Mouse (Mus musculus): ENCODE results near the gene Myo6. TPM values are rescaled to one million over a fixed set of nuclear protein-coding genes. Genes with fewer than 3 reads are reported as not detected.

Gene Myo6
- polyA plus RNA-seq, 1 experiment = 0.11 TPM

DNA sequence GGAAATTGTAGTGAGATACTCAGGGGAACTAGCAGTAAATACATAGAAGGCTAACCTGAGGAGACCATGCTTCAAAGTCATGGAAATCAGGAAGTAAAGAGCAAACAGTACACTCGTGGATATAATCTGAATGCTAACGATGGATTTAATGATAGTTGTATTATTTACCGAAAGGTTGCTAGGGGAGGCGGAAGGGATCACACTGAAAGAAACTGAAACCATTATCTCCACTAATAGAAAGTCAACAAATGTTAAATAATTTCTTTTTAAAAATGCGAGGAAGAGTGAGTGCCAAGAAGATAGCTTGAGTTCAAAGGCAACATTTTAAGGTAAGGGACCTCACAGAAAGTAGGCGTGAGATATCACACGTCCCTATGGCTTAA, 186.5 kb downstream of the Myo6 start:
- Histone ChIP-seq H3K9me3 (ENCODE audit: control insufficient read depth, low read length) (no peaks in the 10 kb centered on the region), H3K36me3 (ENCODE audit: control insufficient read depth) (no peaks in the 10 kb centered on the region), H3K4me1 (ENCODE audit: control insufficient read depth) (no peaks in the 10 kb centered on the region), H3K4me3 (replicated peaks) (no peak overlapping the region), H3K27me3 (ENCODE audit: control insufficient read depth) (no peaks in the 10 kb centered on the region; the same call in 1 of the 2 replicates)
- TF ChIP-seq GATA1 (IDR thresholded peaks at IDR 0.05; ENCODE audit: low read length) (no peak), TAL1 (IDR thresholded peaks at IDR 0.05; ENCODE audit: low read length) (no peak)

DNA sequence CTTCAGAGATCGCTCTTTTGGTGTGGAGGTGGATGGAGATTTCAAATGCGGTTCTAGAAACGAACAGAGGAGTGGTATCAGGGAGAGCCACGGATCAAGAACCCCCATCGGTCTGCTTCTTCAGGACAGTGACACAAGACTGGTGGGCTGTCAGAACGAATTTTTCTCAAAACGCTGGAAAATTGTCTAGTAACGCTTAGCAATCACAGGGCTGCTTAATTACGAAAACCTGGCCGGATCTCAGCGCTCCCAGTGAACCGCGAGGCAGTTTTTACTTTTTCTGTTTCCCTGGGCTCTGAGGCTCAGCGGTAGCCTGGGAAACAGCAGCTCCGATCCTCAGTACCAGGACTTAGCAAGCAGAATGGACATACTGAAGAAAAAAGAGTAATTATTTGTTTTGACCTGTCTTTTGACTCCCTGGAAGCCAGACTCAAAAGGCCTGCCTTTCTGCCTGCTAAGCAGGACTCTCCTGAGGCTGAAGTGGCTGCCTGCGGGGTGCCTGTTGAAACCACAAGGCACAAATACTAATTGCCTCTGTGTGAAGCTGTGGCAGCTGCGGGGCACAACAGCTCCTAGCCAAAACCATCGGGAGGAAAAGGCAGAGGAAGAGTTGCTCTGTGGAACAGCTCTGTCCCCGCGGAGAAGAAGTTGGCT, 187.0 kb downstream of the Myo6 start:
- TF ChIP-seq TAL1 (IDR thresholded peaks at IDR 0.05; ENCODE audit: low read length) (no peak), GATA1 (IDR thresholded peaks at IDR 0.05; ENCODE audit: low read length) (no peak)
- no peak overlapping the region for H3K4me3 ChIP-seq (replicated peaks)

DNA sequence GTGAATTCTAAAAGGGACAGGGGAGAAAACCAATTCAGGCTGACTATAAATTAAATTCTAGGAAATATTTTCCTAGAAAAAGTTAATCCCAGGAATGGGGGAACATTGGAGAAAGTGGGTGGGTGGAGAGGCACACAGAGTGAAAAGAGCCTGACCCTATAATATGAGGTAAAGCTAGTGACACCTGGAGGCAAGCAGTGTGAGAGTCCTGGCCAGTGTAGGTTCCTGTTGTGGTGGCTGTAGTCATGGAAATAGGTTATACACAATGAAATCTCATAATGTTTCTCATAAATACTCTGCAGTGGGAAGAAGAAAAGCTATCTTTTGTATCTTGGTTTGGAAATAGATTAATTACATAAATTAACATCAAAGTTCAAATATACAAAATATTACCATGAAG, 195.2 kb downstream of the Myo6 start:
- no peak for TF ChIP-seq TAL1 (IDR thresholded peaks at IDR 0.05; ENCODE audit: low read length)
- no peak for TF ChIP-seq GATA1 (IDR thresholded peaks at IDR 0.05; ENCODE audit: low read length)
- H3K9me3 ChIP-seq (ENCODE audit: control insufficient read depth, low read length) = no peaks in the 10 kb centered on the region
- H3K27me3 ChIP-seq (ENCODE audit: control insufficient read depth) = no peaks in the 10 kb centered on the region
- H3K4me1 ChIP-seq (ENCODE audit: control insufficient read depth) = no peaks in the 10 kb centered on the region
- no peaks in the 10 kb centered on the region for H3K36me3 ChIP-seq (ENCODE audit: control insufficient read depth)
- H3K4me3 ChIP-seq (replicated peaks) = no peak overlapping the region

More for the DNA sequence above, 187.0 kb downstream of the Myo6 start:
- H3K36me3 ChIP-seq (ENCODE audit: control insufficient read depth) = no peaks in the 10 kb centered on the region
- no peaks in the 10 kb centered on the region; the same call in 1 of the 2 replicates for H3K27me3 ChIP-seq (ENCODE audit: control insufficient read depth)
- H3K4me1 ChIP-seq (ENCODE audit: control insufficient read depth) = no peaks in the 10 kb centered on the region
- H3K9me3 ChIP-seq (ENCODE audit: control insufficient read depth, low read length) = no peaks in the 10 kb centered on the region

Other genes with a start within 250 kb of the Myo6 start
- gene Filip1, start 152.2 kb upstream of the Myo6 start, polyA plus RNA-seq (2012) = not detected in 2 replicates
- gene Senp6, start 98.1 kb upstream of the Myo6 start, polyA plus RNA-seq (2012) = 4.4 and 6.9 TPM in 2 replicates

All from erythroblast, embryonic 14.5 days (primary cell).